Mouse (Mus musculus): ENCODE data around the gene Amd2.
A peak's percentile ranks its signal among the peaks of the same experiment; 100 is the strongest.

The Amd2 gene

GRCm38 (mm10) chr10:35711792-35712191, at the start of gene Amd2:
TSS of gene Amd2 (minus strand) at chr10:35711892.
- DNase-seq = no peak

GRCm38 (mm10) chr10:35761280-35761679, 49.6 kb upstream of the Amd2 start:
- DNase-seq = no peak

GRCm38 (mm10) chr10:35737639-35738038, 25.9 kb upstream of the Amd2 start:
- no peak for DNase-seq

GRCm38 (mm10) chr10:35714266-35714665, 2.6 kb upstream of the Amd2 start:
- DNase-seq = peak; percentile 9

Data from lung, postnatal 36 days (tissue).